Mouse (Mus musculus) left cerebral cortex, adult 18-20 months (tissue): ENCODE measurements around the gene Spc24. TPM values are rescaled to one million over a fixed set of nuclear protein-coding genes. Genes with fewer than 3 reads are reported as not detected.

Experiments used
- DNase-seq, 2 experiments: peaks; one replicate each; pipeline ENCODE4 v3.0.0; 2021 to 2022; ENCODE audit warnings: low spot score in 2 of 2, mixed read lengths in 1 of 2
- microRNA-seq, 2 experiments: library from miRNA; unstranded; fragments of <30 nt; microRNA quantifications; one replicate each; pipeline ENCODE4 v1.2.0; 2021
- total RNA-seq, 2 experiments: library from RNA; stranded (reverse); gene quantifications; 2 replicates each; pipeline ENCODE4 v1.2.3; 2021

The Spc24 gene
- total RNA-seq, 2 experiments from 2014 or later: 3.1 to 5.0 TPM

DNA sequence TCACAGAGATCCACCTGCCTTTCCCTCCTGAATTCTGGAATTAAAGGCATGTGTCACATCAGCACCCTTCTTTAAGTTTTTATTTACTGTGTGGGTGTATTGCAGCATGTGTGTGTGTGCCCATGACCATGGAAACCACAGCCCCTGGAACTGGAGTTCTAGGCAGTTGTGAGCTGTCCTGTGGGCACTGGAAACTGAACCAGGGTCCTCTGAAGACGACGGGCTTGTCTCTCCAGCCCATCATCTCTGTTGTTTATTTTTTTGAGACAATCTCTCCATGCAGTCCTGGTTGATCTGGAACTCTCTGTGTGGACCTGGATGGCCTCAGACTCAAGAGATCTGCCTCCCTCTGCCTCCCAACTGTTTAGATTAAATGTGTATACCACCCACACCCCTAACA, 43.1 kb downstream of the Spc24 start:
- no peak for DNase-seq

DNA sequence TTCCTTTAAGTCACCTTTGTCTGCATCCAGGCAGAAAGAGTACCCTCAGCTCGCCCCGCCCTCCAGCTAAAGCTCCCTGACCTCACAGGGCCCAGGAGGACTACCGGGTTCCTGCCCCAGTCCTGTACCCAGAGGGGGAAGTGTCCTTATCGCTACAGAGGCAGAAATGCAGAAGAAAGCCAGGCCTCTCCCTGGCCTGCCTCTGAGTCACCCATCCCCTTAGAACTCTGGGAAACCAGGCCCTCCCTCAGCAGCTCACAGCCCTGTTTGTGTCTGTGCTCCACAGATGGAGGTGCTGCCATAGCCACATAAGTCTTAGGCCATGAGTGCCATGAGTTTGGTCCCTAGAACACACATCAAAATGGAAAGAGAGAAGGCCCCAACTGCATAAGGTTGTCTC, 44.8 kb downstream of the Spc24 start:
- DNase-seq: no peak

DNA sequence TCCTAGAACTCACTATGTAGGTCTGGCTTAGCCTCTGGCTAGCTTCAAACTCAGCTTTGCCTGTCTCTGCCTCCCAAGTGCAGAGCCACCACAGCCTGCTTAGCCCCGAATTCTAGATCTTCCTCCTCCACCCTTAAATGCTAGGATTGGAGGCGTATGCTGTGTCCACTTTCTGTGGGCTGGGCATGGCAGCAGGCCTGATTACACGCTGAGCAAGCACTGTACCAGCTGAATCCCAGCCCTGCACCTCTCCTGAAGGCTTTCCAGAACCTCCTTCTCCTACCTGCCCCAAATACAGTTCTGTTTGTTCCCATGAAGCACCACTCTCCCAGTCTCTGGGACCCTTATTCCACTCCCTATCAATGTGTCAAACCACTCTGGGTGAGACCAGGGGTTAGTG, 50.8 kb downstream of the Spc24 start:
- no peak for DNase-seq

DNA sequence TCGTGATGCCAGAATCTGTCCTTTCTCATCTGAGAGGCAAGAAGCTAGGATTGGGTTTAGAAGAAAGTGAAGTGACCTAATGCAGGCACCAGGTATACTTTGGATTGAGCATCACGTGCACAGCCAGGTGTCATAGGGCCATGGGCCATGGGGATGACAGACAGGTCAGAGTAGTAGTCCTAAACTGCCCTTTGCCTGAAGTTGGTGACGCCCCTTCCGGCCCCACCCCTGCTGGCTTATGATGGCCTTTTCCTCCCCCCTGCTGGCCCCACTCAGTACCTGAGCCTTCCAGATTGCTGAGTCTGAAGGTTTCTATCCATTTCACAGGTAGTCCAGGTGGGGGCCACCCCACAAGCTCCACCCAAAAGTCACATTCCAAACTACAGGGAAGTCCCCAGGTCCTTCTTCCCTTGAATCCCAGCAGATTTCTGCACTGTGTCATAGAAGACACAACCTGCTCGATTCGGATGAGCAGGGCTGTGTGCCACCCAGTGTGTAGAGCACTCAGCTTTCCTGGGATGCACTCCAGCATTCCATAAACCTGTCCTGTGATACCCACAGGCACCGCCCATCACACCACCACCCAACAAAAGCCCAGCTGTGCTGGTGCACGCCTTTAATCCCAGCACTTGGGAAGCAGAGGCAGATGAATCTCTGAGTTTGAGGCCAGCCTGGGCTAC, 53.4 kb downstream of the Spc24 start:
- no peak for DNase-seq

DNA sequence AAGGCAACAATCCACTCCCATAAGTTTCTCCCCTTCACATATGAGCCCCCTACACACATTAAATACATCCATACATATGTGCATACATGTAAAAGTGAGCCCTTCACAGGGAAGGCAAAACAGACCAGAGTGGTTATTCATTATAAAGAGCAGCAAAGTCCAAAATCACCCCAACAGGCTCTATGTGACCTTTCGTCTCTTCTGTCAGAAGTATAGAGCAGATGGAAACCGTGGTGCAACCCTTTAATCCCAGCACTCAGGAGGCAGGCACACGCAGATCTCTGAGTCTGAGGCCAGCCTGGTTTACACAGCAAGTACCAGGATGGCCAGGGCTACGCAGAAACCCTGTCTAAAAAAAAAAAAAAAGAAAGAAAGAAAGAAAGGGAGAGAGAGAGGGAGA, 54.0 kb downstream of the Spc24 start:
- no peak for DNase-seq

Small RNA genes within 50 kb of the gene (microRNA-seq; reads per million reads assigned to microRNA genes)
- 3.2 to 3.5 reads per million in 2 experiments for gene Mir7083

Other genes with a start within 250 kb of the Spc24 start
- under 1 TPM; 0.28 to 0.37 TPM for gene AB124611, start 234.1 kb downstream of the Spc24 start, total RNA-seq
- 10 to 100 TPM; 73.8 to 74.8 TPM for gene Carm1, start 213.4 kb downstream of the Spc24 start, total RNA-seq
- 10 to 100 TPM; 51.8 to 55.1 TPM for gene Timm29, start 167.6 kb downstream of the Spc24 start, total RNA-seq
- 10 to 100 TPM; 22.5 to 23.4 TPM for gene Yipf2, start 167.5 kb downstream of the Spc24 start, total RNA-seq
- 100 to 1,000 TPM; 108 to 114 TPM for gene Smarca4, start 144.1 kb downstream of the Spc24 start, total RNA-seq
- 10 to 100 TPM; 16.2 to 27.7 TPM for gene Ldlr, start 36.8 kb downstream of the Spc24 start, total RNA-seq
- gene Kank2, start 38.4 kb upstream of the Spc24 start, total RNA-seq: 1 to 10 TPM; 8.4 to 9.1 TPM
- gene Angptl8, start 75.2 kb upstream of the Spc24 start, total RNA-seq: not detected
- gene Dock6, start 92.3 kb upstream of the Spc24 start, total RNA-seq: 10 to 100 TPM; 12.7 to 18.2 TPM
- 10 to 100 TPM; 13.8 to 14.0 TPM for gene Rab3d, start 157.9 kb upstream of the Spc24 start, total RNA-seq
- 10 to 100 TPM; 18.3 to 18.8 TPM for gene Ccdc159, start 167.2 kb upstream of the Spc24 start, total RNA-seq
- 10 to 100 TPM; 33.5 to 39.8 TPM for gene Tmem205, start 167.3 kb upstream of the Spc24 start, total RNA-seq
- 100 to 1,000 TPM; 171 to 178 TPM for gene Plppr2, start 176.7 kb upstream of the Spc24 start, total RNA-seq
- 10 to 100 TPM; 13.1 to 14.1 TPM for gene Swsap1, start 195.5 kb upstream of the Spc24 start, total RNA-seq
- 10 to 100 TPM; 10.7 to 12.9 TPM for gene Epor, start 203.2 kb upstream of the Spc24 start, total RNA-seq
- gene Rgl3, start 229.1 kb upstream of the Spc24 start, total RNA-seq: 1 to 10 TPM; 3.7 to 4.0 TPM
- gene Ccdc151, start 242.3 kb upstream of the Spc24 start, total RNA-seq: 1 to 10 TPM; 8.1 TPM
- 10 to 100 TPM; 91.4 to 95.1 TPM for gene Prkcsh, start 242.5 kb upstream of the Spc24 start, total RNA-seq